Mouse (Mus musculus) naive thymus-derived CD4-positive, alpha-beta T cell, adult 2 months (primary cell): ENCODE data around the gene Crocc2.

Experiments
- DNase-seq: peaks from one replicate; pipeline ENCODE4 v3.0.0-alpha.2; 2011; ENCODE audit warnings: low read depth

Gene Crocc2

DNA sequence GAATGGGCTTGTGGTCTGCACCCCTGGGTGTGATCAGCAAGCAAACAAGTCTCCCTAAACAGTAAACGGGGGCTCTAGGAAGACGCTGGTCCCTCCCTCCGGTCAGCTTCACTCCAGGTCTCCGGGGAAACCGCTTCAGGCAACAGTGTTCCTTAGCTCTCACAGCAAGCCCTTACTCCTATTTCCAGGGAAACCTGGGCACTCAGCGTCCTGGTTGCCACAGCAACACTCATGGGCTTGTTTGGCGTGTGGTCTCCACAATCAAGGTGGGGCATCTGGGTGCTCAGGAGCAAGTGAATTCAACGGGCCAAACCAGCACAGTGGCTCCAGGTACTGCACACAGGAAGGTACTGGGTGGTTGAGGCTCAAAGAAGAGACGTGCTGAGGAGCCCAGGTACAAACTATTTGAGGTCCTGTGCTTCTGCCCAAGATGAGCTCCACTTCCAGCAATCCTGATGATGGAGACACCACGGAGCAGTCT lies at the start of gene Crocc2:
Crocc2 (plus strand) TSS at position 431 of the 481 bp plus-strand sequence.
- DNase-seq: no peak

- DNase-seq: no peak
Observed at GRCm38 (mm10) chr1:93118816-93119215, 49.7 kb upstream of the Crocc2 start.

DNA sequence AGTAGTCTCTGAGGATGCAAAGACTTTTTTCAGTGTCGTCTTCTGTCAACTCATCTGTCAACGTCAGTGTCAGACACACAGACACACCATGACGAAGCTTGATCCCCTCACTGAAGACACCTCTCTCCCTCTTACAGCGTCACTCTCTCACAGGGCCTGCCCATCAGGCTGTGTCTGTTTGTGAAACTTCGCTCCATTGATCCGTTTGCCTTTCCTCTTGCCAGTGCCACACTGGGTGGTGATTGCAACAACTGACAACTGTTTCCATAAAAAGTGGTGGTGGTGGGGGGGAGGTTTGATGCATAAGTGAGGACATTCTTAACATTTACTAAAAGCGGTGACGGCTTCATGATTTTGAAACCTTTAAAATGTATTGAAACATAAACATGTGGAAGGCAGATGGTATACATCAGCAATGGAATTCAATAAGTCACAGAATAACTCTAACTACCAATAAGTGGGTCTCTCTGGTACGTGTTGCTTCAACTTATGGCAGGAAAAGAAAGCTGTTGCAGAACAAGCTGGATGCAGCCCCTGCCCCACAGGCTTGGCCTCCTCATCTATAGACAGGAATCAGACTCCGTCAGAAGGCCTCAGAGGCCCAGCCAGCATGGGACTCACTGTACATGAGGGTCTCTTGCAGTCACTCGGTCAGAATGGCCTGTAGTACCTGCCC lies 45.2 kb upstream of the Crocc2 start:
- no peak for DNase-seq

GRCm38 (mm10) chr1:93124066-93124465 lies 44.5 kb upstream of the Crocc2 start:
- no peak for DNase-seq

DNA sequence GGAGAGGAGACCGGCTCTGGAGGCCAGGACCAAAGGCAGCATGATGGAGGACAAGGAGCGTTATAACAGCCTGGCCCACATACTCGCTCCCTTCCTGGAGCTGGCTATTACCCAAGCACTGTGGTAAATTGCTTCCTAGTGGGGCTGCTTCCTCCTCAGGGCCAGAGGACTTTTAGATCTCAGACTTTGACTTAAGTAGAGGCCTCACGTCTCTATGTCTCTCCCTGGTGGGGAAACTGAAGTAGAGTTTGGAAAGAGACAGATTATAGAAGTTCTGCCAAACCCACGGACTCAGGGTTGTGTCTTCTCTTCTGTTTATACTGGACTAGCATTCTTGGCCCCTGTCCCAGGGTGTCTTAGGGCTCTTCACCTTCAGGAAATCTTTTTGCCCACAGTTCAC lies 43.3 kb upstream of the Crocc2 start:
- DNase-seq: no peak

GRCm38 (mm10) chr1:93128209-93128608 lies 40.3 kb upstream of the Crocc2 start:
- no peak for DNase-seq

DNA sequence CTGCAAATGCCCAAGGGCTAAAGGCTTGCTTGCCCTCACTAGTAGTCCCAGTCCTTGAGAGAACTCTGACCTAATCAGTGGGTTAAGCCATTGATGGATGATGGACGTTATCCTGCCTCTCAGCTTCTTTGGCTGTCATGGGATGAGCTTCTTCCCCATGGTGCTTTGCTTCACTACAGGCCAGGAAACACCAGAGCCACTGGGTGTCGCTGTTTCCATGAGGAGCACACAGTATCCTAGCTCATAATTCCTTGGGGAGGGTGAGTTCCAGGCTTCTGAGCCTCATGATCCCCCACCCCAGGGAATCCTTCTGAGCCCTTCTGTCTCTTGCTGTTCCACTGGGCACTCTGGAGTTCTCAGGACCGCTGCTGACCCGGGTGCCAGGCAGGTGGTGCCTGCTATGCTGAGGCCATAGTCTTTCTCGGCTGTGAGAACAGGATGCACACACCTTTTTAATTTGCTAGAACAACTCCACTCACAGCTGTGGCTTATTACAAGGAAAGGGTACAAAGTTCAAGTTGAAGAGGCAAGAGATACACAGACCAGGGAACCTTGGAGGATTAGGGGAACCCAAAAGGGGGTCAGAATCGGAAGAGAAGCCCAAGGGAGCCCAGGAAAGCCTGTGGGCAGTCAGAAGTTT lies 39.7 kb upstream of the Crocc2 start:
- DNase-seq: no peak

- no peak for DNase-seq
Observed at GRCm38 (mm10) chr1:93130242-93130983, 38.1 kb upstream of the Crocc2 start.

- no peak for DNase-seq
Observed at GRCm38 (mm10) chr1:93132676-93133075, 35.8 kb upstream of the Crocc2 start.

DNA sequence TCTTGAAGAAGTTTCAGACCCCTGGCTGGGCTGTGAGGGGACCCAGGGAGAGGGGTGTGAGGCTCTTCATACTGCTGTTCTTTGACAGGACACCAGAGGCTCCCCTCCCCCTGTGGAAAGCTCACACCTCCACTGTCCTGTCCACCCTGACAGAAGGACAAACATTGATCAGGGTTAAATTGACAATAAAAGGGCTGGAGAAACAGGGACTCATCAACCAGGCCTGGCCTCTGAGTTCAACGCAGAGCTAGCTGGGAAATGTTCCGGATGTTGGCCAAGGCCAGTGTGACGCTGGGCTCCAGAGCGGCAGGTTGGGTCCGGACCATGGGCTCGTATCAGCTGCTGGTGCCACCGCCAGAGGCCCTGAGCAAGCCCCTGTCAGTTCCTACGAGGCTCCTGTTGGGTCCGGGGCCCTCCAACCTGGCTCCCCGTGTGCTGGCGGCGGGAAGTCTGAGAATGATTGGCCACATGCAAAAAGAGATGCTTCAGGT lies 33.4 kb upstream of the Crocc2 start, which contains the start of gene Agxt:
Agxt (plus strand) TSS at position 205 of the 491 bp plus-strand sequence.
- no peak for DNase-seq

DNA sequence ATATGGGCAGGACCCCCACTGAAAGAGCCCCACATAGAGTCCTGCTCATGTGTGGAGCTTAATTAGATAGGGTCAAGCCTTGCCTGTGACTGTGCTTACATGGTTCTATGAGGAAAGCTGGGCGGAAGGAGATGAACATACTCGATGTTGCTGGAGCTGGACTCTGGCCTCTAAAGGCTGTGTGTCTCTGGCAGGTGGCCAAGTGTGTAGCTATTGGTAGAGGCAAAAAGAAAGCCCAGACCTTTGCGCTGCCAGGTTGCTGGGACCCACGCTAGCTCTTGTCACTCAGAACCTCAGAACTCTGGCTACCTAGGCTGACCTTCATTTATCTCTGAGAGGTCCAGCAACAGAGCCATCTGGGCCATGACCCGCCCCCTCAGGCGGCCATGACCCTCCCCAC lies 30.0 kb upstream of the Crocc2 start:
- no peak for DNase-seq

GRCm38 (mm10) chr1:93139713-93140112 lies 28.8 kb upstream of the Crocc2 start:
- no peak for DNase-seq

GRCm38 (mm10) chr1:93142871-93143270 lies 25.7 kb upstream of the Crocc2 start:
- no peak for DNase-seq

DNA sequence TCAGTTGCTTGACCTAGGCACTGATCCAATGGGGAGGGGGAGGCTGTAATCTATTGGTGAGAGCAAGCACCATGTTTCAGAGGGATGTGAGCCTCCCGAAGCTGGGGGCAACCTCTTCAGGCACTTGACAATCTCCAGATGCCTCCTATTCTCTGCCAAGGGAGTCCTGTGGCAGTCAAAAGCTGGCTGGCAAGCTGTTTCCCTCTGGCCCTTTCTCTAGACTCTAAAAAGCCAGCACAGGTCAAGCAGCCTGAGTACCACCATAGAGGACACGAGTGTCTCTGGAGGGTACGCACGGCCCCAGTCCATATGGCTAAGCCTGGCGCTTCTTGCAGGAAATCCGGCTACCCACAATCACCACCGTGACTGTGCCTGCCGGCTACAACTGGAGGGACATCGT lies 24.3 kb upstream of the Crocc2 start:
- DNase-seq: no peak

DNA sequence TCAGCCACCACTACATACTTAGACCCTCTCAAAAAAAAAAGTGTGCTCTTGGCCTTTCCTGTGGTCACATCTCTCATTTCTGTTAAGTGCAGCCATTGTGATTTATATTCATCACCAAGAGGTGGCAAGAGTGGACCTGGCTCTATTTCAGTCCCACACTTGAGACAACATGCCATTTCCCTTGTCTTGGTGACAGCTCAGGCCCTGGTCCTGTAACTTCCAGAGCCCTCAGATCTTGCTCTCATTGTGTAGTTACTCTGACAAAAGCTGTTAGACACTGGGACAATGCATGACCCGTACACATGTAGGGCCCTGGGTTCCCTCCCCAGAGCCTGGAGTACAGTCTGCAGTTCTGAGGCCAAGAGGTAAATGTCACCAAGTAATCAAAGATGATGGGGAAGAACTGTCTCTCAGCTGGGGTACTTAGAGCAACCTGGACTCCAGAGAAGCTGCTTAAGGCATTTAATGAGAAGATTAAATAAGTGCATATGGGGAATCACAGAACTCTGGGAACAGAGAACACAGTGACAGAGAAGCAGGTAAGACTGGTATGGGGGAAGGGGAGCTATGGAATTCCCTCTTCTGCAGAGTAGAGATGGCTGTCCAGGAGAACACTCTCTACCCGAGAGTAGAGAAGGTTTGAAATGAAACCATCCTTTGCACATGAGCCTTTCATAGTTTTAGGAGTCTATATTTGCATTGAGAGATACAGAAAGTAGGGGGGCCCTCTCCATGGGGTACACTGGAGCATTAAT lies 17.4 kb upstream of the Crocc2 start:
- no peak for DNase-seq

DNA sequence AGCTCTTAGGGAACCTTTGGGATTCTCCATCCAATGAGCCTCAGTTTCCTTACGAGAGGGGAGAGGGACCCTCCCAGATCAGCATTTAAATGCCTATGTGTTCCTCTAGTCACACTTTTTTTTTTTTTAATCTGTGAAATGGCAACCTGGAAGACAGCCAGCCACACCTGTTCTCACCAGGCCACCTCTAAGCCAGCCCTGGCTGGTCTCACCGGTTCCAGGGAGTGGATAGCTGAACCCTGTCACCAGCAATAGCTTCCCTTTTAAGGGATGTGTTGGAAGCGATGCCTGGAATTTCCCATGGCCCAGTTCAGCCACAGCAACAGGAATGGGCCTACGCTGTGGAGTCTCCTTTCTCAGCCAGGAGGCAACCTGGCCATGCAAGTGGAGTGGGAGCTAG lies 11.0 kb upstream of the Crocc2 start:
- DNase-seq: no peak

DNA sequence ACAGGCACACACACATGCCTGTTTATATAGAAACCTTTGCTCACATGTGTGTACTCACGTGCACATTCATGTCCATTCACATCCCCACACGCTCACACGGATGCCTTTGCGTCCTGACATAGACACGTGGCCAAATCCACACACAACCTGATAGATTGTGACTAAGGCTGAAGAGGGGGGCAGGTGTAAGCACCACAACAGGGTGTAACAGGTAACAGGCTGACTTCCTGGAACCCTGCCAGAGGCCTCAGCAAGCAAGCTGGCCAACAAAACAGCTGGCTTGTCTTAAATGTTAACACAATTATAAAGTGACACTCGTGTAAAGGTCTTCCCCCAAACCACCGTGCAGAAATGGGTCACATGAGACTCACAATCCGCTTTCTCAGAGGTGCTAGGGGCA lies 9.6 kb upstream of the Crocc2 start:
- no peak for DNase-seq

- no peak for DNase-seq
Observed at GRCm38 (mm10) chr1:93159566-93160500, 8.7 kb upstream of the Crocc2 start.

- DNase-seq: no peak
Observed at GRCm38 (mm10) chr1:93160501-93161133, 7.9 kb upstream of the Crocc2 start, which contains the start of gene 2310007B03Rik. TSS of gene 2310007B03Rik (minus strand) at chr1:93160948.

- DNase-seq: no peak
Observed at GRCm38 (mm10) chr1:93161350-93161749, 7.2 kb upstream of the Crocc2 start.
